Mouse (Mus musculus) forebrain, postnatal 0 days (tissue): ENCODE data around the gene Olfr802. TPM values are rescaled to one million over a fixed set of nuclear protein-coding genes. Genes with fewer than 3 reads are reported as not detected.

Source experiments
- ATAC-seq: fragments of 200-750 bp; cut with Nextera tagmentation; 2 replicates; pipeline ENCODE4 v1.8.0; 2017; ENCODE audit warnings: mild to moderate bottlenecking, moderate library complexity
- DNase-seq: peaks from one replicate; pipeline ENCODE4 v3.0.0-alpha.2; 2015
- H3K27ac ChIP-seq: fragments of 300-500 bp; sonication (generic); 2 replicates; pipeline ENCODE4 v1.5.1; 2014; ENCODE audit warnings: low read depth, mild to moderate bottlenecking, antibody characterized with exemption, low read length, moderate library complexity, mixed read lengths
- H3K27me3 ChIP-seq: fragments of 300-500 bp; sonication (generic); 2 replicates; pipeline ENCODE4 v1.6.1; 2014; ENCODE audit warnings: mild to moderate bottlenecking, low read length, mixed read lengths; ENCODE audit not compliant: insufficient read depth
- H3K36me3 ChIP-seq: fragments of 300-500 bp; sonication (generic); 2 replicates; pipeline ENCODE4 v1.6.1; 2014; ENCODE audit warnings: mild to moderate bottlenecking, moderate library complexity; ENCODE audit not compliant: insufficient read depth
- H3K4me1 ChIP-seq: fragments of 300-500 bp; sonication (generic); 2 replicates; pipeline ENCODE4 v1.6.1; 2014; ENCODE audit warnings: antibody characterized with exemption; ENCODE audit not compliant: insufficient read depth
- H3K4me2 ChIP-seq: fragments of 300-500 bp; sonication (generic); 2 replicates; pipeline ENCODE4 v1.6.1; 2014; ENCODE audit warnings: low read depth, mild to moderate bottlenecking, moderate library complexity
- H3K4me3 ChIP-seq: fragments of 300-500 bp; sonication (generic); 2 replicates; pipeline ENCODE4 v1.5.1; 2014; ENCODE audit warnings: low read depth, low read length, mixed read lengths
- H3K9ac ChIP-seq: fragments of 300-500 bp; sonication (generic); 2 replicates; pipeline ENCODE4 v1.6.1; 2014; ENCODE audit warnings: mild to moderate bottlenecking
- H3K9me3 ChIP-seq: fragments of 300-500 bp; sonication (generic); 2 replicates; pipeline ENCODE4 v1.6.1; 2016; ENCODE audit warnings: low read length
- CTCF ChIP-seq: sonication (generic); IDR thresholded peaks from 2 replicates; pipeline ENCODE4 v1.5.1; 2016; ENCODE audit warnings: antibody characterized with exemption, control low read depth, low read depth
- WGBS: fragments of 180-500 bp; shearing (Covaris S2); extraction: QIAGEN DNeasy Blood & Tissue Kit; methylation state at CpG from one replicate; pipeline ENCODE4 v1.1.7; 2014; 5-methylcytosine and 5-hydroxymethylcytosine counted together
- polyA plus RNA-seq: library from polyadenylated mRNA; unstranded; fragments of >200 nt; fragmentation: Nextera tagmentation; extraction: Ambion mirVana; gene quantifications from 2 replicates; pipeline ENCODE4 v1.2.1, GENCODE M21; 2015
- total RNA-seq: library from RNA; depleted of rRNA; stranded (reverse); fragments of >200 nt; gene quantifications from 2 replicates; pipeline ENCODE4 v1.2.3, GENCODE M21; 2014; rRNA removed

The Olfr802 gene
- not detected in 2 replicates for total RNA-seq
- 0.06 TPM in 1 of 2 replicates, not detected in the other for polyA plus RNA-seq

DNA sequence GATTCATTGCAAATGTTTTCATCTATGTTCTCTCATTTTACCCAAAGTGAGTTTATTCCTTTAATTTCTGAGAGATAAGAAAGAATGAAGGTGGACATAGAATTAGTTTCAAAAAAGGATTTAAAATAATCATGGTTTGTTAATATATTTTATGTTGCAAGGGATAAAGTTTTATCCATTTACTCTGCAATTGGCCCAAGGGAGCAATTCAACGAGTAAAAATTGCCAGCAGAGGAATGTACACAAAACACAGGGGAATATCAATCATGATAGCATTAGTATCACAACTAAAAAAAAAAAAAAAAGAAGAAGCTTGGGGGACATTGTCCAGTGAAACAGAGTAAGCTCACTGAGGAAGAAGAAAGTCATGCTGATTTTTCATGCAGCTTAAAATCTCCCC, at the start of gene Olfr802:
Gene Olfr802 (minus strand): TSS at position 101 of the 400 bp plus-strand sequence.
- no peak for TF ChIP-seq CTCF
- Histone ChIP-seq H3K4me2 (no peak within 1 kb of the TSS), H3K4me3 (no peak within 1 kb of the TSS), H3K27ac (no peak within 1 kb of the TSS), H3K4me1 (no peaks in the 10 kb centered on the region), H3K36me3 (no peaks in the 10 kb centered on the region), H3K9ac (no peak within 1 kb of the TSS), H3K9me3 (no peaks in the 10 kb centered on the region), H3K27me3 (no peaks in the 10 kb centered on the region)
- WGBS = 70% methylated on average over 1 of the region's 1 CpGs
- ATAC-seq = no peak
- no peak for DNase-seq

DNA sequence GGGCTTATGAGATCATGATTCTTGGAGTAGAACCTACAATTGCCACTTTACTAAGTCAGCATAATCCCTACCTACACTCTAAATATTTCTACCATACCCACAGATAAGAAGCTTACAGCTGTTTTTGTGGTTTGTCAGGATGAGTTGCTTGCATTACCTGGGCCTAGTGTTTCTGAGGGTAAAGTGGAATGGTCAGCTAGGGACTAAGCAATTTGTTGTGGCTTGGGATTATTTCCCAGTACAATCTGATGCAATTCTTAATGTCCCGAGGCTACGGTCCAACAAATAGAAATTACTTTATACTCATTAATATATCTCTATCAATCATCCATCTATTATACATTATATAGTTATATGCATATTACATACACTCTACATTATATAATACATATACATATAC, 41.3 kb upstream of the Olfr802 start, which contains the start of gene Olfr805:
Gene Olfr805 (minus strand): TSS at position 101 of the 400 bp plus-strand sequence.
- Histone ChIP-seq H3K9me3 (no peaks in the 10 kb centered on the region), H3K27me3 (no peaks in the 10 kb centered on the region), H3K4me3 (no peak within 1 kb of the TSS), H3K9ac (no peak within 1 kb of the TSS), H3K36me3 (no peaks in the 10 kb centered on the region), H3K4me2 (no peak within 1 kb of the TSS), H3K27ac (no peak within 1 kb of the TSS), H3K4me1 (no peaks in the 10 kb centered on the region)
- DNase-seq (no peak), ATAC-seq (no peak)
- WGBS = 99% methylated on average over 2 of the region's 2 CpGs
- TF ChIP-seq CTCF = no peak

DNA sequence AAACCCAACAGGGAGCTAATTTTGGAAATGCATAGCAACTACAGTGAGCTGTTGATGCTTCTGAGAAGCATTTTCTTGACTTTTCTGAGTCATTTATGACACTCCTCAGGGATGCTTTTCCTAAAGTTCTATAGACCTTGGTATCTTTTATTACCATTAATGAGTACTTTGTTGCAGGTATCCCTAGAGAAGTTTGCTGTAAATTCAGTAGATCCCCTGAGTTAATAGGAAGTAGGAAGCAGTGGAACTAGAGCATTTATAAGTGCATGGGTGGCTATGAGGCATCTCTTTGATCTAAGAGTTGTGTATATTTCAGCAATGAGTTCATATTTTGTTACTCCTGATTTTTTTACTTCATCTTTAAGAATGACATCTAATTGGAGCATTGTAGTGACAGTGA, 14.9 kb upstream of the Olfr802 start, which contains the start of gene Olfr804:
Gene Olfr804 (plus strand): TSS at position 301 of the 400 bp plus-strand sequence.
- H3K27me3 ChIP-seq = no peaks in the 10 kb centered on the region
- DNase-seq = no peak
- no peak within 1 kb of the TSS for H3K4me3 ChIP-seq
- H3K9ac ChIP-seq = no peak within 1 kb of the TSS
- no peak within 1 kb of the TSS for H3K27ac ChIP-seq
- no peak for TF ChIP-seq CTCF
- no peaks in the 10 kb centered on the region for H3K36me3 ChIP-seq
- H3K4me1 ChIP-seq = no peaks in the 10 kb centered on the region
- no peak for ATAC-seq
- H3K4me2 ChIP-seq = no peak within 1 kb of the TSS
- H3K9me3 ChIP-seq = no peaks in the 10 kb centered on the region

DNA sequence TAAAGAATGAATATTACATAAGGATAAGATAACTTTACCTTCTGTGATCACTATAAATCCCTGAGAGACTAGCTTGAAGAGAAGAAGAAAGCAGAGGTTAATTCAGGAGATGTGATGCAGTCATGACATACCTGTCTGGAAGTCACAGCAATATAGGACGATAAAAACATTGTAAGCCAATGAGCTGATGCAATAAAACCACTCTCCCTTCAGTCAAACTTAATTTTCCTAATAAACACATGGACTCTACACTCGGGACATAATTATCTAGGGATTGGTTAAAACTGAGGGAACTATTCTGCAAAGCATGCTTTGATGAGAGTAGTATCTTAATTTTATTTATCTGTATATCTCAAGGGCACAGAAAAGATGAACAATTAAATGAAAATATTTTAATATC, 6.2 kb upstream of the Olfr802 start, which contains the start of gene Olfr803:
Gene Olfr803 (minus strand): TSS at position 101 of the 400 bp plus-strand sequence.
- 81% methylated on average over 2 of the region's 2 CpGs for WGBS
- ATAC-seq = no peak

DNA sequence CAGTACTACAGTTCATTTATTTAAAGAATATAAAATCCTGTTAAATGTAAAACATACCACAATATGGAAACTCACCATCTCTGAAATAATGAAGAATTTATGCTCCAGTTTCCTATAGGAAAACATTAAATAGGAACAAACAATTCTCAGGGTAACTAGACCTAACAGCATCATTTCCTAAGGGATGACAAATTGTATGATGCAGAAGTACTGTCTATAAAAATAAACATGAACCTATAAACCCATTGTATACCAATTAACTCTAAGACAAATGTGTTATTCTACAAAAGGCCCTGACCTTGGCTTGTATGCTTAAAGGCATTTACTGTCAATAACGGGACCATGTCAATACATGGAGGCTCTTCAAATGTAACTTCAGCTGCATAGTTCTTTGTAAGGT, 14.2 kb downstream of the Olfr802 start, which contains the start of gene Olfr801:
Gene Olfr801 (minus strand): TSS at position 101 of the 400 bp plus-strand sequence.
- Histone ChIP-seq H3K4me3 (no peak within 1 kb of the TSS), H3K9me3 (no peaks in the 10 kb centered on the region), H3K27me3 (no peaks in the 10 kb centered on the region), H3K36me3 (no peaks in the 10 kb centered on the region), H3K9ac (no peak within 1 kb of the TSS), H3K27ac (no peak within 1 kb of the TSS), H3K4me2 (no peak within 1 kb of the TSS), H3K4me1 (no peaks in the 10 kb centered on the region)
- 79% methylated on average over 1 of the region's 1 CpGs for WGBS
- TF ChIP-seq CTCF = no peak
- ATAC-seq = no peak
- no peak for DNase-seq

More for the DNA sequence above, 6.2 kb upstream of the Olfr802 start, which contains the start of gene Olfr803:
- Histone ChIP-seq H3K9ac (no peak within 1 kb of the TSS), H3K9me3 (no peaks in the 10 kb centered on the region), H3K27ac (no peak within 1 kb of the TSS), H3K36me3 (no peaks in the 10 kb centered on the region), H3K4me3 (no peak within 1 kb of the TSS), H3K4me1 (no peaks in the 10 kb centered on the region), H3K27me3 (no peaks in the 10 kb centered on the region), H3K4me2 (no peak within 1 kb of the TSS)
- no peak for TF ChIP-seq CTCF
- no peak for DNase-seq

DNA sequence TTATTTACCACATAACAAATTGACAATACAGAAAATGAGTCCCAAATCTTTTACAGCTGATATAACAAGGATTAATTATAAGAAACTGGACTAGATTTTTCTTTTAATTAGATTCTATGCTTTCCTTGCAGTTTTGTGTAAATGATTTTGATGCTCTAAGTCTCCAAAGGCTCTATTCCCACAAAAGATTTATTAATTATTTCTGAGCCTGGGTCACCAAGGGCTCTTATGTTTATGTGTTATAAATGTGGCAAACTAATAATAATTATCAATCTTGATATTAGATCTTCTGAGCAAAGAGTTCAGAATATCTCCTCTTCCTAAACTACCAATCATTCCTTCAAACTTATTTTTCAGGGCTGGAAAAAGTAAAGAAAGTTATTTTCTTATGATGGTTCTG, 30.6 kb downstream of the Olfr802 start, which contains the start of gene Olfr800:
Gene Olfr800 (plus strand): TSS at position 301 of the 400 bp plus-strand sequence.
- no peak within 1 kb of the TSS for H3K4me3 ChIP-seq
- no peak for DNase-seq
- ATAC-seq = no peak
- no peaks in the 10 kb centered on the region for H3K9me3 ChIP-seq
- no peak within 1 kb of the TSS for H3K4me2 ChIP-seq
- no peak within 1 kb of the TSS for H3K9ac ChIP-seq
- no peaks in the 10 kb centered on the region for H3K36me3 ChIP-seq
- TF ChIP-seq CTCF = no peak
- H3K27ac ChIP-seq = no peak within 1 kb of the TSS
- no peaks in the 10 kb centered on the region for H3K27me3 ChIP-seq
- H3K4me1 ChIP-seq = no peaks in the 10 kb centered on the region

DNA sequence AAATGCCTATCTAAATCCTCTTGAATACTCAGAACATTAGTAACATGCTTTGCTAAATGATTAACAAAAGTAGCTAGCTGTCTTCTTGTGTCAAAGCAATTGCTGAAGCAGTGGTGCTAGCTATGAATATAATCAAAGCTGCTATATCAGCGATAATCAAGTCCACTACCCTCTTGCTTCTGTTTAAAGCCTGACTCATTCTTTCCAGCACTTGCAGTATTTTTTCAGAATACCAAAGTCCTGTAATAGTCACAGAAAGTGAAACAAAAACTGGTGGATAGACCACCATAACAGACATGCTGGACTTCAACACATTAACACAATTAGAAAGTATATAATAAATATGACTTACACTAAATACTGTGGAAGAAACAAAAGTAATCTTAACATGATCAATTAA, 36.2 kb downstream of the Olfr802 start:
- WGBS = 82% methylated on average over 1 of the region's 1 CpGs
- no peak for DNase-seq
- Histone ChIP-seq H3K9ac (no peak overlapping the region), H3K36me3 (no peaks in the 10 kb centered on the region), H3K9me3 (no peaks in the 10 kb centered on the region), H3K4me2 (no peak overlapping the region), H3K4me3 (no peak overlapping the region), H3K4me1 (no peaks in the 10 kb centered on the region), H3K27me3 (no peaks in the 10 kb centered on the region), H3K27ac (no peak overlapping the region)
- TF ChIP-seq CTCF = no peak
- no peak for ATAC-seq
